Mouse (Mus musculus) liver, adult 2 months (tissue): ENCODE results near the gene Pkib. TPM values are rescaled to one million over a fixed set of nuclear protein-coding genes. Genes with fewer than 3 reads are reported as not detected.

Experiments
- DNase-seq: peaks from one replicate; pipeline ENCODE4 v3.0.0-alpha.2; 2011; ENCODE audit warnings: low read depth, low spot score; ENCODE audit errors: extremely low read depth
- H3K27ac ChIP-seq: fragments of 200-500 bp; replicated peaks from 2 replicates; pipeline ENCODE4 v1.5.1; 2012; ENCODE audit warnings: low read depth, mild to moderate bottlenecking, control low read depth, inconsistent platforms, low read length; ENCODE audit not compliant: insufficient read depth
- H3K27me3 ChIP-seq: fragments of 200-500 bp; 2 replicates; pipeline ENCODE4 v1.6.1; 2012; ENCODE audit warnings: mild to moderate bottlenecking, moderate library complexity, low read length, inconsistent platforms; ENCODE audit not compliant: control insufficient read depth, insufficient read depth
- H3K36me3 ChIP-seq: fragments of 200-500 bp; 2 replicates; pipeline ENCODE4 v1.6.1; 2012; ENCODE audit warnings: low read length, inconsistent platforms; ENCODE audit not compliant: control insufficient read depth, insufficient read depth
- H3K4me1 ChIP-seq: fragments of 200-500 bp; 2 replicates; pipeline ENCODE4 v1.6.1; 2011; ENCODE audit warnings: low read length; ENCODE audit not compliant: control insufficient read depth, insufficient read depth
- H3K4me3 ChIP-seq: fragments of 200-500 bp; 2 replicates; pipeline ENCODE4 v1.5.1; 2011; ENCODE audit warnings: low read depth, mild to moderate bottlenecking, control low read depth, low read length, moderate library complexity; ENCODE audit not compliant: insufficient read depth
- H3K79me2 ChIP-seq: fragments of 200-500 bp; 2 replicates; pipeline ENCODE4 v1.6.1; 2012; ENCODE audit warnings: inconsistent platforms, mild to moderate bottlenecking, low read length, moderate library complexity; ENCODE audit not compliant: control insufficient read depth, insufficient read depth
- H3K9ac ChIP-seq: fragments of 200-500 bp; 2 replicates; pipeline ENCODE4 v1.6.1; 2012; ENCODE audit warnings: low read depth, mild to moderate bottlenecking, control low read depth, inconsistent platforms, low read length
- CTCF ChIP-seq: fragments of 200-500 bp; IDR thresholded peaks from 2 replicates; pipeline ENCODE4 v1.5.1; 2011; ENCODE audit warnings: low read depth, low read length, control low read depth
- POLR2A ChIP-seq: fragments of 200-500 bp; IDR thresholded peaks from 2 replicates; pipeline ENCODE4 v1.6.1; 2011; ENCODE audit warnings: low read length, control low read depth; ENCODE audit not compliant: insufficient read depth; ENCODE audit errors: extremely low read depth
- WGBS: fragments of 180-500 bp; shearing (Covaris S2); methylation state at CpG from one replicate; pipeline ENCODE4 v1.1.7; 2018; 5-methylcytosine and 5-hydroxymethylcytosine counted together
- polyA plus RNA-seq: library from polyadenylated mRNA; depleted of rRNA; stranded (reverse); fragments of >200 nt; gene quantifications from 2 replicates; pipeline ENCODE4 v1.2.3, GENCODE M21; 2012
- total RNA-seq: library from RNA; depleted of rRNA; stranded (reverse); fragments of >200 nt; gene quantifications from 2 replicates; pipeline ENCODE4 v1.2.3, GENCODE M21; 2014

The Pkib gene
- total and polyA plus RNA-seq, 2 experiments = 0.09 to 0.46 TPM

DNA sequence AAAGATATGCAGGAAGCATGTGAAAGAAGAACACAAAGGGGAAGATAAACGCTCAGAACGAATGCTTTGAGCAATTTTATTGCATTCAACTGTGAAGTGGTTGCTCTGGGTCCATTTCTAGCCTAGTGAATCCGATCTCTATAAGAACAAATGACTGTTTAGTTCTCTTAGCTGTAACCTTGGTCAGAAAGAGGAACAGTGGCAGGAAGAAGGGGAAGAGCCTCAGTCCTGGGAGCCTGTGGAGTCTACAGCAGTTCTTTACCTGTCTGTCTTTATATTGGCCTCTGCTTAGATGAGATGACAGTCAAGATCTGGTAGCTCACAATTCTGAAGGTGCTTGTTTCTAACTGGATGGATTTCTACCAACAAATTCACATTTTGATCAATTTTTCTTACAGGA is 56.2 kb downstream of the Pkib start:
- Histone ChIP-seq H3K9ac (no peak overlapping the region), H3K27me3 (no peaks in the 10 kb centered on the region)
- WGBS = 67% methylated on average over 3 of the region's 3 CpGs

DNA sequence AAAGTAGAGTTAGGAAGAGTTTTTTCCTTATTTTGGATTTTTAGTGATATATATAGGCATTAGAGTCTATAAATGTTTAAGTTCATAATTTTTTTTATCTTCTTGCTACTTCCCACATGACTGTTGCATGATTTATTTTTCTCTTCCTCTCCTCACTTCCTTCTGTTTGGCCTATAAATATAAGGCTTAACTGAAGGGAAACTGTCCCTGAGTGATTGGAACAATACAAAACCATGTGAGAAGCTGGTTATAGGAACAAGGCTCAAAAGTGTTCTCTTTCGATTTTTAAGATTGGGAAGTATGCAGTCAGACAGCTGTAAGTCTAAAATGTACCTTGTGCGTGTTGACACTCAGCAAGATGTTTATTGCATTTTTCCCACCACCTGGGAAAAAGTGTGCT is 58.4 kb downstream of the Pkib start:
- H3K9ac ChIP-seq = no peak overlapping the region
- no peak overlapping the region for H3K27ac ChIP-seq
- WGBS = 71% methylated on average over 2 of the region's 2 CpGs
- TF ChIP-seq POLR2A (no peak), CTCF (no peak)
- no peak overlapping the region for H3K4me3 ChIP-seq
- H3K79me2 ChIP-seq = no peaks in the 10 kb centered on the region
- H3K27me3 ChIP-seq = no peaks in the 10 kb centered on the region
- H3K36me3 ChIP-seq = no peaks in the 10 kb centered on the region
- H3K4me1 ChIP-seq = no peaks in the 10 kb centered on the region
- DNase-seq = peak; percentile 40

More for the DNA sequence above, 56.2 kb downstream of the Pkib start:
- Histone ChIP-seq H3K4me1 (no peaks in the 10 kb centered on the region), H3K27ac (no peak overlapping the region), H3K36me3 (no peaks in the 10 kb centered on the region), H3K79me2 (no peaks in the 10 kb centered on the region), H3K4me3 (no peak overlapping the region)
- DNase-seq = no peak
- TF ChIP-seq CTCF (no peak), POLR2A (no peak)

DNA sequence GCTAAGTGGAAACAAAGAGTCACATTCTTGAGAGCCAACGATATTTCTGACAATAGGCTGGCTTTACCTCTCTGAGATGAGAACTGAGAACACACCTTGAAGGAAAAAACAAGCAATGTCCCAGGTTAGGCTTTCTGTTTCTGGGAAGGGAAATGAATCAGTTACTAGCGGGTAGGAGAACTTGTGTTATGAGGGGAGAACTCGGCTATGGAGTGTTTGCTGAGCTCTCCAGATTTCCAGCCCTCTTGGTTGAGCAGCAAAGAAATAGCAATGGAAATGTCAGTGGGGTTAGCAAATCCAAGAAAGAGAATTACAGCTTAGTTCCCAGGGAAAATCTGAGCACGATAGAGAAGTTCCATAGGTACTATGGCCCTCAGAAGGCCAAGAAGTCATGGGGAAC is 70.5 kb downstream of the Pkib start:
- H3K27me3 ChIP-seq = no peaks in the 10 kb centered on the region
- DNase-seq = no peak
- 86% methylated on average over 4 of the region's 4 CpGs for WGBS
- TF ChIP-seq POLR2A = no peak
- no peaks in the 10 kb centered on the region for H3K79me2 ChIP-seq
- H3K4me3 ChIP-seq = no peak overlapping the region
- no peak overlapping the region for H3K27ac ChIP-seq
- no peak overlapping the region for H3K9ac ChIP-seq
- no peaks in the 10 kb centered on the region for H3K36me3 ChIP-seq
- H3K4me1 ChIP-seq = no peaks in the 10 kb centered on the region

DNA sequence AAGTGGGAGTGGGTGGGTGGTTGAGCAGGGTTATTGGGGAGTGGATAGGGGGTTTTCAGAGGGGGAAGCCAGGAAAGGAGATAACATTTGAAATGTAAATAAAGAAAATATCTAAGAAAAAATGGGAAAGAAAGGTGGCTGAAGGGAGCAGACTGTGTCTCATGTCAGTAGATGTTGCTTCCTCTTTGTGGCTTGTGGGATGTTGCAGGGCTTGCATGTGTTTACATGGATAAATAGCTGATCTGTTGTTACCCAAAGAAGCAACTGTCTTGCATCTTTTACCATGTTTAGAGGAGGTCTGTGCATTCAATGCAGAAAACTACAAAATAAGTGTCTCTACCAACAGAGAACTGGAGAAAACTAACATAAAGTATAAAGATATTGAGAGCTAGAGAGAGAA is 89.3 kb downstream of the Pkib start:
- no peak overlapping the region for H3K4me3 ChIP-seq
- no peaks in the 10 kb centered on the region for H3K27me3 ChIP-seq
- no peak for DNase-seq
- no peak for TF ChIP-seq CTCF
- no peak for TF ChIP-seq POLR2A
- H3K36me3 ChIP-seq = no peaks in the 10 kb centered on the region
- no peak overlapping the region for H3K9ac ChIP-seq
- no peaks in the 10 kb centered on the region for H3K79me2 ChIP-seq
- no peak overlapping the region for H3K27ac ChIP-seq
- H3K4me1 ChIP-seq = no peaks in the 10 kb centered on the region

DNA sequence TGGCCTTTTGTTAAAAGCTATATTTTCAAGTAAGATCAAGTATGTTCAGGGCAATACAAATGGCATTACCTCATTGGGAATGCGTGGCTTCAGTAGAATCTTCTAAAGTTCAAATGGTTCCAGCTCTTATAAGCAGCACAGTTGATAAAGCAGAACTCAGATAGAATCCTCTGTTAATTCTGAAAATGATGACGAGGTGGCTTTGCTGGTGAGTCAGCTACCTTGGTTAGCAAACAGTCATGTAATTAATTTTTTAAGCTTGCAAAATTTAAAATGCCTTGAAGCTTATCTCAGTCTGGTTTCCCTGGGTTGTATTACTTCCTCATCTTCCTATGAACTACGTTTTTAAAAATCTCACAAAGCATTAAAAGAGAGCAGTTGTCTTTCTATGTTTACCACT is 90.6 kb downstream of the Pkib start:
- Histone ChIP-seq H3K36me3 (no peaks in the 10 kb centered on the region), H3K79me2 (no peaks in the 10 kb centered on the region), H3K4me3 (no peak overlapping the region), H3K27ac (no peak overlapping the region), H3K9ac (no peak overlapping the region), H3K4me1 (no peaks in the 10 kb centered on the region), H3K27me3 (no peaks in the 10 kb centered on the region)
- DNase-seq = no peak
- TF ChIP-seq POLR2A (no peak), CTCF (no peak)
- WGBS = 65% methylated on average over 3 of the region's 3 CpGs

DNA sequence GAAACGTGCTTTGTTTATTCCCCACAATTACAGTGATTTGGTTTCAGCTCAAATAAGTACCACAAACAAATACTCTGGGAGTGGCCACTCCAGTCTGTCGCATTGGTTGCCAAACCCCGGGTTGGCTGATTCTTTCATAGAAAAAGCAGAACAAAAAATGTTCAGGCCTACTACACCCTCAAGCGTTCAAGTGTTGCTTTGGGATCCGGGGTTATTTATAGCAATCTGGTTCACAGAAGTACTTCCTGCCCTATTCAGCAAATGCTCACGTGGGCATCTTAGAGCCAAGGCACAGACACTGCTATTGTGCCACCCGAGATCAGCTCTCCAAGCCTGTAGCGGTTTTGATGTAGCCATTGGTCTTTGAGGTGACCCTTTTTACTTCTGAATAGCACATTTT is 95.9 kb downstream of the Pkib start:
- DNase-seq = peak; percentile 37
- Histone ChIP-seq H3K27me3 (no peaks in the 10 kb centered on the region), H3K4me3 (no peak overlapping the region), H3K4me1 (no peaks in the 10 kb centered on the region), H3K27ac (no peak overlapping the region), H3K36me3 (no peaks in the 10 kb centered on the region), H3K9ac (no peak overlapping the region), H3K79me2 (no peaks in the 10 kb centered on the region)
- WGBS = 73% methylated on average over 8 of the region's 8 CpGs
- TF ChIP-seq POLR2A (no peak), CTCF (no peak)
